Mouse (Mus musculus) left cerebral cortex, postnatal 25 days (tissue): ENCODE data around the gene 1700067K01Rik. TPM values are rescaled to one million over a fixed set of nuclear protein-coding genes. Genes with fewer than 3 reads are reported as not detected.
"Not testable (repeated sequence)": the region's sequence is repeated elsewhere in the genome, so short reads cannot be mapped to it uniquely, and the experiment has no call there.

Experiments
- DNase-seq, 2 experiments: peaks; one replicate each; pipeline ENCODE4 v3.0.0; 2022; ENCODE audit warnings: low spot score in 2 of 2, mixed read lengths in 1 of 2
- intact Hi-C: fragments of 180-260 bp; cut with DNase I; formaldehyde crosslinking; loops from one replicate; pipeline ENCODE4 v1.15.1; 2025
- total RNA-seq, 2 experiments: library from RNA; stranded (reverse); gene quantifications; 2 replicates each; pipeline ENCODE4 v1.2.3; 2021

The 1700067K01Rik gene
- total RNA-seq, 2 experiments from 2014 or later, result 0.37 to 0.62 TPM

DNA sequence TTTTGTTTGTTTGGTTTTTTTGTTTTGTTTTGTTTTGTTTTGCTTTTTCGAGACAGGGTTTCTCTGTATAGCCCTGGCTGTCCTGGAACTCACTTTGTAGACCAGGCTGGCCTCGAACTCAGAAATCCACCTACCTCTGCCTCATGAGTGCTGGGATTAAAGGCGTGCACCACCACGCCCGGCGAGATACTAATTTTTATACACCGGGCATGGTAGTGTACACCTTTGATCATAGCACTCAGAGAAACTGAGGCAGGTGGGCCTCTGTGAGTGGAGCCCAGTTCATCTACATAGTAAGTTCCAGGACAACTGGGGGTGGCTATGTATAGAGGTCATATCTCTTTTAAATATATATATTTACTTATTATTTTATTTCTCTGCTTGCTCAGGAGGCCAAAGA is 4.2 kb downstream of the 1700067K01Rik start:
- not testable (repeated sequence) for DNase-seq

GRCm38 (mm10) chr8:84008362-84008761 is 7.1 kb downstream of the 1700067K01Rik start:
- no peak for DNase-seq
- intact Hi-C loops, result no loop called here

More for the DNA sequence above, 4.2 kb downstream of the 1700067K01Rik start:
- intact Hi-C loops, result not testable (repeated sequence)

GRCm38 (mm10) chr8:84009876-84010275 is 8.6 kb downstream of the 1700067K01Rik start:
- intact Hi-C loops, result no loop called here
- peak; percentile 85 to 90 for DNase-seq

GRCm38 (mm10) chr8:84010625-84011611 is 9.6 kb downstream of the 1700067K01Rik start:
- peak; percentile 56 to 64 for DNase-seq
- intact Hi-C loops, result no loop called here

- DNase-seq, result no peak
- intact Hi-C loops, result no loop called here
Measured at GRCm38 (mm10) chr8:84011705-84012498, 10.6 kb downstream of the 1700067K01Rik start, which contains the start of gene 2210011C24Rik. Gene 2210011C24Rik (minus strand): TSS chr8:84012171.

GRCm38 (mm10) chr8:84012499-84013165 is 11.3 kb downstream of the 1700067K01Rik start:
- DNase-seq, result no peak
- intact Hi-C loops, result no loop called here

GRCm38 (mm10) chr8:84015833-84016232 is 14.5 kb downstream of the 1700067K01Rik start:
- intact Hi-C loops, result no loop called here
- no peak for DNase-seq

DNA sequence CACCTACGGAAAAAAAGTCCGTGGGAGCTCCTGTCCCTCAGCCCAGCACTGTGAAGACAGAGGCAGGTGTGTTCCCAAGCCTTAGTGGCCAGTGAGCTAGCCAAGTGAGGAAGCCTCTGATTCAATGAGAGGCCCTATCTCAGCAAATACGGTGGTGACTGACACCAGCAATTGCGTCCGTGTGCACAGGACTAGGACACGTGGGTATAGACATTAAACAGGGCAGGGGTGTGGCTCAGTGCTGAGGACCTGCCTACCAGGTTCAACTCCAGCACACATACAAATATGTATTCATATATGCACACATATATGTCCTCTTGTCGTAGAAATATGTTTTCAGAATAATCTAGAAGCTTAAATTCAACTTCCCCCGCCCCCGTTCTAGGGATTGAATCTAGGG is 18.4 kb downstream of the 1700067K01Rik start:
- intact Hi-C loops, result no loop called here
- no peak for DNase-seq

GRCm38 (mm10) chr8:84021096-84021495 is 19.8 kb downstream of the 1700067K01Rik start, which contains the start of gene Palm3:
Gene Palm3 (plus strand): TSS chr8:84021471.
- DNase-seq, result no peak
- intact Hi-C loops, result no loop called here

DNA sequence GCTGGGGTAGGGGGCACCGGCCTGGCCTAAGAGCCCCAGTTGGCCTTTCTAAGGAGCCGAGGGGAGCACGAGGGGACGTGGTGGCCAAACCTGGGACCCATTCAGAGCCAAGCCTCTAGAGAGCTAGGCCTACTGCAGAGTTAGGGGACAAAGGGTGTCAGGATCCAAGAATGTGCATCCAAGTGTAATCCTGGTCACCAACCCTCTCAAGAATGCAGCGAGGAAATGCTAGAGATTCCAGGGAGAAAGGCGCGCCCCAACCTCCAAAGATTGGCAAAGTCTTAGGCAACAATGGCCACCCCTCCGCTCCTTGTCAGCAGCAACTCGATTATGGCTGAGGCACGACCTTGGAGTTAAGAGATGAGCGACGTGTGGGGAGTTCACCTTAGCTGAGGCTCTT is 20.3 kb downstream of the 1700067K01Rik start:
- no peak for DNase-seq
- intact Hi-C loops, result no loop called here

GRCm38 (mm10) chr8:84023085-84023484 is 21.8 kb downstream of the 1700067K01Rik start:
- intact Hi-C loops, result no loop called here
- no peak for DNase-seq

GRCm38 (mm10) chr8:84023631-84024030 is 22.3 kb downstream of the 1700067K01Rik start:
- DNase-seq, result no peak
- intact Hi-C loops, result no loop called here

DNA sequence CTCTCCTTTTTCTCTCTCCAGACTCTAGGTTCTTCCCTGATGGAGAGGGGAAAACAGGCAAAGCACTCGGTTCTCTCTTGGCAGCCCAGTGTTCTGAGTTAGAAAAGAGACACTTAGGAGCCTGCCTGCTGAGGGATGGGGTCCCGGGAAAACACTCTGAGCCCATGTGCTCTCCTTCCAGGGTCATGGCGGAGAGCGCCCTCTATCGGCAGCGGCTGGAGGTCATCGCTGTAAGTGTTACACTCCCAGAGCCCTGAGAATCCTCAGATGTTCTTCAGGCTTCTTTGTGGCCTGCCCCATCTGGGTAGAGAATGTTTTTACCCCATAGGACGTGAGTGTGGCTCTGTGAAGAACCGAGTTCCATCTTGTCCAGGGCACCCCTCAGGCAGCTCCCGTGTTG is 22.9 kb downstream of the 1700067K01Rik start:
- intact Hi-C loops, result no loop called here
- DNase-seq, result no peak

DNA sequence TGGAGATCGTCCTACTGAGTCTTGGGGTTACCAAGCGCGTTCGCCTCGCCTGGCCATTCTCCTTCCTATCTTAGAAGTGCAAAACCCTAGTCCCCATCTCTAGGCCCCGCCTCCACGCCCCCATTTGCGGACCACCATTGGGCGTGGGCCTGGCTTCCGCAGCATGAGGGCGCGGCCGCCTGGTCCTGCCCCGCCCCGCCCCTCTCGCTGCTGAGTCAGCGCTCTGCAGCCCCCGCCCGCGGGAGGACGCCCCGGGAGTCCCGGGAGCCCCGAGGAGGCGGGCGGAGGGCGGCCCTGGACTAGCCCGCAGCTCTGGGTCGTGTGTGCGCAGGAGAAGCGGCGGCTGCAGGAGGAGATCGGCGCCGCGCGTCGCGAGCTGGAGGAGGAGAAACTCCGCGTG is 24.6 kb downstream of the 1700067K01Rik start:
- intact Hi-C loops, result no loop called here
- peak in 1 of 2 experiments; percentile 15 for DNase-seq

DNA sequence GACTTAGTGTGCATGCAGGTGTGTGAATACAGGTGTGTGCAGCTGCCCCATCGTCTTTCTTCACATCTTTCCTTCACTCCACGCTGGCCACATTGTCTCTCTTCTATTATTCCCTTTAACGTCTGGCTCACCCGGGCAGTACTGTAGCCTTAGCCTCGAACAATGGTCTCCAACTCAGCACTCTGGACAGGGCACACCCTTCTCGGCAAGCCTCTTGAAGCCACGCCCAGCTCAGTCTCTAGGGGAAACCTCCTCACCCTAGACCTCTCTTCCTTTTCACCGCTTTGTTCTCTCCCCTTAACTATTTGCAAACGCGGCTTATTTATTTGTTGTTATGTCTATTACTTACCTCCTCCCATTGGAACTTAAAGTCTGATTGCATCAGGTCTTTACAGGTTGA is 26.1 kb downstream of the 1700067K01Rik start:
- intact Hi-C loops, result no loop called here

DNA sequence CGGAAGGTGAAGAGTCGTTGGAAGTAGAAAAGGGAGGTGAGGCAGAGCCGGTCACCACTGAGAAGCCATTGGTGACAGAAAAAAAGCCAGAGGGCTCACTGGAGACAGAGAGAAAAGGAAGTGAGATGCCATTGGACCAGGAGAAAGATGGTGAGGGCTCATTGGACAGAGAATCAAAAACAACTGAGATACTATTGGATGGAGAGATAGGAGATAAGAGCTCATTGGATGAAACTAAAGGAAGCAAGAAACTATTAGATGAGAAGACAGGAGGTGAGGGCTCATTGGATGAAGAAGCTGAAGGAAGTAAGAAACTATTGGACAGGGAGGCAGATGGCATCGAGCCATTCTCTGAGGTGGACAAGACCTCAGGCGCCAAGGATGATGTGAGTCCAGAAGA is 28.0 kb downstream of the 1700067K01Rik start:
- intact Hi-C loops, result no loop called here
- DNase-seq, result no peak

More for the DNA sequence above, 26.1 kb downstream of the 1700067K01Rik start:
- no peak for DNase-seq

GRCm38 (mm10) chr8:84032777-84033176 is 31.5 kb downstream of the 1700067K01Rik start:
- no peak for DNase-seq
- intact Hi-C loops, result no loop called here

DNA sequence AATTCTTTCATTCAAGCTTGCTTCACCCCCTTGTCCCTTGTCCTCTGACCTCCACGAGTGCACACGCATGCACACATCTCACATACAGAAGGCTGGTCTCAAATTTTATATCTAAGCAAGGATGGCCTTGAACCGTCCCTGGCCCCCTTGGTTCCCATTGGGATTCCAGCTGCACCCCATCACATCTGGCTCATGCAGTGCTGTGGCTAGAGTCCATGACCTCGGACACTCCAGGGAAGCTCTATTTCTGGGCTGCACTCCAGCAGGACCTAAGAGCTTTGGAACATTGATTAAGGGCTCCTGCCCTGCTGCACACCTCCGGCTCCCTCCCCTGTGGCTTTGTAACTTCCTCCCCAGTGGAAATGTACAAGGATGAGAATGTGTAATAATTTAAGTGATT is 36.7 kb downstream of the 1700067K01Rik start:
- intact Hi-C loops, result loop anchor here (5.0 kb wide), 2 partner anchors 69 to 134 kb away; no protein-coding TSS in a partner anchor
- no peak for DNase-seq

DNA sequence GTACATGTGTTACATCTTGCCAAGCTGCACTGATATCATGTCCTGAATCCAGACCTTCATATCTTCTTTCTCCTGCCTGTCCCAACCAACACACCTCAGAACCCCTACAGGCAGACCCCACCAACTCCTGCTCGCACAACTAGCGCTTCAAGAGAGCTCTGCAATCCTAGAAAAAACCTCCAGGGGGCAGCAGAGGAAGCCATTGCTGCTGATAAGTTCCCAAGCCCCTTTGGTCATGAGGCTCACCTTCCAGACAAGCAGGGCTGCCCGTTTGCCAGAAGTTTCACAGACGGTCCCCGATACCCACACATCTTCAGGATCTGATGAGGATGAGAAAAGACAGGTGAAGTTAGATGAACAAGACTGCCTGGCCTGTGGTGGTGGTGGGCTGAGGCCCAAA is 37.7 kb downstream of the 1700067K01Rik start:
- intact Hi-C loops, result loop anchor here (5.0 kb wide), 2 partner anchors 68 to 133 kb away; no protein-coding TSS in a partner anchor
- peak; percentile 59 to 75 for DNase-seq
